Mouse (Mus musculus): ENCODE measurements around the gene Siglece.

The Siglece gene

DNA sequence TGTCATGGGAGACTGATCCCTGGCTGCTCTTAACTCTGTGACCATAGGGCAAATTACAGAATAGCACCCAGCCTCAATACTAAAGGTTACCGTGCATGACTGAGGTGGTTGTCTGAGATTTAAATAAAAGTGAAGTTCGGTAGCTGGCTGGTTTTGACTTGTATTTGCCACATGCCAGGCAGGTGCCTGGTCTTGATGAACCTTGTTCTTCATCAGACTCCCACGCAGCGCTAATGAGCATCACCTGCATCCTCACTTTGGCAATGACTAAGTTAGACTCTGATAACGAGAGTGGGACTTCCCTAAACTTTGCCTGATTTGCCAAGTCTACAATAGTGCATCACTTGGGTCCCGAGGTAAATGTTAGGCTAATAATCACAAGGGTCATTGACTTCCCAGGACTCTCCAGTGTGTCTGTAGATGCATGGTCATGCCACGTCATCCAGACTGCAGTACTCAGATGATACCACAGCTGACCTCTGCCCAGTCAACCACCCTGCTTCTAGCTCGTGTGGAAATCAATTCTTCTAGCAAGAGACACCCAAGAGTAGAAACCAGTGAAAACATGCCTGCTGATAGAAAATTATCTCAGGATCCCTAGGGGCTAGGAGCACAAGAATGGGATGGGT, 34.1 kb downstream of the Siglece start:
- no peak for DNase-seq

- DNase-seq: no peak
These were observed 34.9 kb downstream of the Siglece start for GRCm38 (mm10) chr7:43625065-43625464.

DNA sequence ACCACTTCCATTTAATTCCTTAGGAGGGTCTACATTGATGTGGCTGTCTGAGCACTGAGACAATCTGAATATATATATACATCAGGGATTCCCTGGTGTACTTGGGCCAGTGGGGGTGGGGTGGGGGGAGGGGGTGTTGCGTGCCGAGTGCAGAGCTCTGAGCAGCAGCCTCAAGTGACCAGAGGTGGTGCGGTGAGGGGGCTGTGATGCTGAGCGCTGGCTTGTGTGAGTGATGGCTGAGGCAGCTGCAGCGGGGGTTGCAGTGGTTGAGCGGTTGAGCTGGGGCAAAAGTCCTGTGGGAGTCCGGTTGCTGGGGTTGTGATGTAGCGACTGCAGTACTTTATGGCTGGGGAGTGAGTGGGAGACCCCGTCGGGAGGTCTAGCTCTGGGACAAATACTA, 36.1 kb downstream of the Siglece start:
- DNase-seq: peak; percentile 5

DNA sequence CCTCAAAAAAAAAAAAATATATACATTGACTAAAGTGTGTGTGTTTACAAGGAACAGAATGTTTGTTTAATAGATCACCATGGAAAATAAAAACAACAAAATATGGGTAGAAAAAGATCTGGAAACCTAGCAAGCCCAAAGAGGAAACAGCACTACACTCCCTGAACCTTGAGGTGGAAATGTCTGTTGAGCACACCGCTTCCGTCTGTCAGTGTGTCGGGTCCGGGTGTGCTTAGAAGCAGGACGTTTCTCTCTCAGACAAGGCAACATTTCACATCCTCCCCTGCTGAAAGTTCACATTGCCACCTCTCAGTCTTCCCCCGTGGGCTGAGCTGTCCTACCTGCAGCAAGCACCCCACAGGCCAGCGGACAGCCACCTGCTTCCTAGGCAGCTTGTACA, 37.0 kb downstream of the Siglece start:
- DNase-seq: no peak

DNA sequence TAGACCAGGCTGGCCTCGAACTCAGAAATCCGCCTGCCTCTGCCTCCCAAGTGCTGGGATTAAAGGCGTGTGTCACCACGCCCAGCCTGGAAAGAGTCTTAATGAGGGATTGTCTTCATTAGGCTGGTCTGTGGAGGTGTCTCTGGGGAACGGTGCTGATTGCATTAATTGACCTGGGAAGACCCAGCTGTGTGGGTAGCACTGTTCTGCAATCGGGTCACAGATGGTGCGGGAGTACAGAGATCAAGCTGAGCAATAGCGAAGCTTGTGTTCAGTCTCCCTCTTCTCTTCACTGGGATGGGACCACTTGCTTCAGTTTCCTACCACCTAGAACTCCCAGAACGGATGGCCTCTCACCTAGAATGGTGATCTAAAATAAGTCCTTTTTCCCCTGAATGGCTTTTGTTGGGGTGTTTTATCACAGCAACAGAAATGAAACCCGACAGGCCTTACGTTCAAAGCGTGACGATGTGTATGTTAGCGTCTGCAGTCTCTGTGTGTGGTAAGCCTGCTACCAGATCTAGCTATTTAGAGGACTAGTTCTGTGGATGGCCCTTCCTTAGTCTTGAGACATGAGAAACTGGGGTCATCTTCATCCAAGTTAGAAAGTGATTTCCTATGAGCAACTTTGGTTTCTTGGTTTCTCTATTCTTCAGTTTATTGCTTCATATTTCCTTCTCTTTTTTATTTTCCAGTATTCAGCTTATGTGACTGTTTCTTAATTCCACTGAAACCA, 46.0 kb downstream of the Siglece start:
- no peak for DNase-seq

GRCm38 (mm10) chr7:43608316-43608824, 51.6 kb downstream of the Siglece start:
- no peak for DNase-seq

DNA sequence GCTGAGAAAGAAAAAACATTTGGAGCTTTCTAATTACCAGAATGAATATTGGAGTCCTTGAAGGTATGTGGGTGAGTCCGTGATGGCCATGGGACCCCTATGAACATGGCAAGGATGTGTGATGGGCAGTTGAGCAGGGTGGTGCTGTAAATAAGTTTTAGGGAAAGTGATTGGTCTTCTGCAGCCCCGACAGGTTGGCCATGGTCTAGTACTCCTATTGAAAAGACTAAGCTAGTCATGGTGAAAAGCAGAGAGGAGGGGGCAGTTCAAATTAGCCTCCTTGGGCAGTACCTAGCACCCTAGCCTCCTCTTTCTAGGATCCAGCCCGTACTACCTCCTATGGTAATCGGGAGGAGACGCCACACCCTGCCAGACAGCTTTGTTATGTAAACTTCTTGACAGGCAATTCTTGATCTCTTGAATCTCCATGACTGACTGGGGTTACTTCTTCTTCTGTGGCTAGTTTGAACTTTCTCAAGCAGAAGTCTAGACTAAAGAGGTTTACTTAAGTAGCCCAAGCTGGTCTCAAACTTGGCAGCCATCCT, 52.1 kb downstream of the Siglece start:
- no peak for DNase-seq

DNA sequence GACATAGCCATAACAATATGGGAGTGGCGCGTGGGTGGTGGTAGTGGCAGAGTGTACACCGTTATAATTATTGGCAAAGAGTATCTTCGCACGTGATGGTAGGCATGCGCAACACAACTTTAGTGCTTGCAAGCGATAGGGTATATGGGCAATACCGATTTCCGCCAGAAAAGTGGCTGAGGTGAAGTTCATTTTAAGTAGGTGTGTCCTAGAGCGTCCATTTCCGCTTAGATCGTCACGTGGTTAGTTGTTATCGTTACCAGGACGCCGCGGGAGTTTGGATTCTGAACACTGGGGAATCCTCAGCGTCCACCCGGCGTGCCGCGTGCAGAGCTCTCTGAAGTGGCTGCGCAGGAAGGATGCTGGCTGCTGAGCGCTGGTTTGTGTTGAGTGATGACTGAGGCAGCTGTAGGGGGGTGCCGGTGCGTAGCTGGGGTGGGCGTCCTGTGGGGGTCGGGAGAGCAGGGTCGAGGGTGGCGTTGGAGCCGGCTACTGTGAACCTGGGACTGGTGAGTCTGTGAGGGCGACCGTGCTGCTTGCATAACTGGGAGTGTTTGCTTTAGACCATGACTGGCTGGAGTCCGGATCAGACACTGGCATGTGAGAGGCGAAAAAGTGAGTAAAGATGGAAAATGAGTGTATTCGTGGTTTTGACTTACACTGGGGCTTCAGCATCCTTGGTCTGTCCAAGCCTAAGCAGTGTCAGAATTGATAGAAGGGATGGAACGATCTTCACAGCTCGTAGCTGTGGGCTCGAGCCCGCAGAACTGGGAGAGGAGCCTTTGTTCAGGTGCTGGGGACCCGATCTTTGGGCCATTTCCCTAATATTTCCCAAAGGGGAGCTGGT, 52.8 kb downstream of the Siglece start, which contains the start of gene Zfp819:
Zfp819 (plus strand) TSS at position 274 of the 847 bp plus-strand sequence.
- peak; percentile 25 for DNase-seq

DNA sequence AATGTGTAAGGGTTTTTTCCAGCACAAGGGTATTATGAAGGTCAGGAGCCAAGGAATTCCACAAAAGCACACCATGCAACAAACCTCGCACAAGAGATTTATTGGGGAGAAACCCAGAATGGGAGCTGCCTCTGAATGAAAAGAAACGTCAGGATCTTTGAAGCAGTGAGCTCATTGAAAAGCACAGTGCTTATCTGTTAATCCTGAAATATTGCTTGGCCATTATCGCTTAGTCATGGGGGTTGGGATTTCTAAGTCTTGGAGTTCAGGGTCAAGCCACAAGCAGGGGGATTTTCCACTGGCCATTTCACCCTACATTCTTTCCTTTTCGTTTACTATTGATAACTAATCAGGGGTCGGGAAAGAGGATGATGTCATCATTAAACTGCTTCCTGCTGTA, 58.1 kb downstream of the Siglece start:
- DNase-seq: no peak

All from liver (tissue).